Mouse (Mus musculus) c-Kit-negative CD71-positive TER-119-positive erythroid progenitor cells, embryonic 14.5 days (primary cell): Measurements from ENCODE around the gene Myo1d.
"Not testable (repeated sequence)": the region's sequence is repeated elsewhere in the genome, so short reads cannot be mapped to it uniquely, and the experiment has no call there.

ENCODE experiments used
- DNase-seq: peaks from one replicate; pipeline ENCODE4 v3.0.0-alpha.2; 2013; ENCODE audit warnings: low read depth, low spot score

The Myo1d gene

GRCm38 (mm10) chr11:80481409-80482050 is 298.3 kb downstream of the Myo1d start:
- DNase-seq: no peak

GRCm38 (mm10) chr11:80479906-80480866 is 299.6 kb downstream of the Myo1d start:
- DNase-seq: no peak

- DNase-seq: no peak
Measured at GRCm38 (mm10) chr11:80479425-80479824, 300.4 kb downstream of the Myo1d start.

- no peak for DNase-seq
Measured at GRCm38 (mm10) chr11:80478694-80479412, 301.0 kb downstream of the Myo1d start.

GRCm38 (mm10) chr11:80477341-80478199 is 302.3 kb downstream of the Myo1d start:
- no peak for DNase-seq

GRCm38 (mm10) chr11:80476222-80477189 is 303.3 kb downstream of the Myo1d start, which contains the start of gene Cdk5r1:
Cdk5r1 (plus strand) TSS chr11:80477023.
- DNase-seq: peak; percentile 65

GRCm38 (mm10) chr11:80475544-80475943 is 304.3 kb downstream of the Myo1d start:
- DNase-seq: no peak

- DNase-seq: no peak
Measured at GRCm38 (mm10) chr11:80474846-80475245, 305.0 kb downstream of the Myo1d start.

GRCm38 (mm10) chr11:80474175-80474691 is 305.6 kb downstream of the Myo1d start:
- DNase-seq: no peak

GRCm38 (mm10) chr11:80471836-80472605 is 307.8 kb downstream of the Myo1d start:
- DNase-seq: no peak

- DNase-seq: not testable (repeated sequence)
Measured at GRCm38 (mm10) chr11:80463605-80464130, 316.2 kb downstream of the Myo1d start.

- DNase-seq: no peak
Measured at GRCm38 (mm10) chr11:80453198-80453597, 326.6 kb downstream of the Myo1d start.

GRCm38 (mm10) chr11:80452242-80452641 is 327.6 kb downstream of the Myo1d start:
- no peak for DNase-seq

GRCm38 (mm10) chr11:80449859-80450258 is 330.0 kb downstream of the Myo1d start:
- DNase-seq: no peak

GRCm38 (mm10) chr11:80446916-80447315 is 332.9 kb downstream of the Myo1d start:
- DNase-seq: no peak
